Mouse (Mus musculus): ENCODE results near the gene Klhl25.
"Not testable (repeated sequence)": the region's sequence is repeated elsewhere in the genome, so short reads cannot be mapped to it uniquely, and the experiment has no call there.

- TF ChIP-seq POLR2A (IDR thresholded peaks at IDR 0.05; ENCODE audit: low read depth, low read length); CTCF (IDR thresholded peaks at IDR 0.05; ENCODE audit: borderline replicate concordance, insufficient read depth, low read length): not testable (repeated sequence)
Measured at GRCm38 (mm10) chr7:75834932-75835631, 13.0 kb upstream of the Klhl25 start.

Measured in embryonic fibroblast, embryonic 13.5 days (primary cell).